Mouse (Mus musculus) midbrain, postnatal 0 days (tissue): ENCODE data around the gene Trappc10. TPM values are rescaled to one million over a fixed set of nuclear protein-coding genes. Genes with fewer than 3 reads are reported as not detected.

Experiments
- ATAC-seq: fragments of 200-750 bp; cut with Nextera tagmentation; 2 replicates; pipeline ENCODE4 v1.8.0; 2017; ENCODE audit warnings: moderate number of reproducible peaks, mild to moderate bottlenecking, moderate TSS enrichment, moderate library complexity; ENCODE audit not compliant: low FRiP score
- DNase-seq: peaks from one replicate; pipeline ENCODE4 v3.0.0-alpha.2; 2015; ENCODE audit warnings: low spot score
- H3K27ac ChIP-seq: fragments of 300-500 bp; sonication (generic); 2 replicates; pipeline ENCODE4 v1.5.1; 2014; ENCODE audit warnings: low read depth, mild to moderate bottlenecking, low read length, mixed read lengths
- H3K27me3 ChIP-seq: fragments of 300-500 bp; sonication (generic); 2 replicates; pipeline ENCODE4 v1.6.1; 2014; ENCODE audit warnings: low read length, control low read depth, mixed read lengths; ENCODE audit not compliant: insufficient read depth
- H3K36me3 ChIP-seq: fragments of 300-500 bp; sonication (generic); 2 replicates; pipeline ENCODE4 v1.6.1; 2014; ENCODE audit warnings: low read length, control low read depth, mixed read lengths; ENCODE audit not compliant: insufficient read depth
- H3K4me1 ChIP-seq: fragments of 300-500 bp; sonication (generic); 2 replicates; pipeline ENCODE4 v1.6.1; 2014; ENCODE audit warnings: mild to moderate bottlenecking, control low read depth, antibody characterized with exemption, low read length, mixed read lengths; ENCODE audit not compliant: insufficient read depth
- H3K4me2 ChIP-seq: fragments of 300-500 bp; sonication (generic); 2 replicates; pipeline ENCODE4 v1.6.1; 2014; ENCODE audit warnings: low read depth, mild to moderate bottlenecking, low read length, mixed read lengths; ENCODE audit not compliant: poor library complexity, severe bottlenecking
- H3K4me3 ChIP-seq: fragments of 300-500 bp; sonication (generic); 2 replicates; pipeline ENCODE4 v1.5.1; 2014; ENCODE audit warnings: low read depth, mild to moderate bottlenecking, low read length, moderate library complexity
- H3K9ac ChIP-seq: fragments of 300-500 bp; sonication (generic); replicated peaks from 2 replicates; pipeline ENCODE4 v1.6.1; 2014; ENCODE audit warnings: mild to moderate bottlenecking, low read length, moderate library complexity, mixed read lengths; ENCODE audit not compliant: poor library complexity, severe bottlenecking
- H3K9me3 ChIP-seq: fragments of 300-500 bp; sonication (generic); 2 replicates; pipeline ENCODE4 v1.6.1; 2016; ENCODE audit warnings: low read length, control low read depth
- CTCF ChIP-seq: IDR thresholded peaks from 2 replicates; pipeline ENCODE4 v1.5.1; 2016; ENCODE audit warnings: antibody characterized with exemption, mild to moderate bottlenecking
- WGBS: fragments of 180-500 bp; shearing (Covaris S2); extraction: QIAGEN DNeasy Blood & Tissue Kit; methylation state at CpG from one replicate; pipeline ENCODE4 v1.1.7; 2014; 5-methylcytosine and 5-hydroxymethylcytosine counted together
- polyA plus RNA-seq: library from polyadenylated mRNA; unstranded; fragments of >200 nt; fragmentation: Nextera tagmentation; extraction: Ambion mirVana; gene quantifications from 2 replicates; pipeline ENCODE4 v1.2.1, GENCODE M21; 2015
- total RNA-seq: library from RNA; depleted of rRNA; stranded (reverse); fragments of >200 nt; gene quantifications from 2 replicates; pipeline ENCODE4 v1.2.3, GENCODE M21; 2014

The Trappc10 gene
- total and polyA plus RNA-seq, 2 experiments from 2014 or later: 42.2 to 102 TPM

DNA sequence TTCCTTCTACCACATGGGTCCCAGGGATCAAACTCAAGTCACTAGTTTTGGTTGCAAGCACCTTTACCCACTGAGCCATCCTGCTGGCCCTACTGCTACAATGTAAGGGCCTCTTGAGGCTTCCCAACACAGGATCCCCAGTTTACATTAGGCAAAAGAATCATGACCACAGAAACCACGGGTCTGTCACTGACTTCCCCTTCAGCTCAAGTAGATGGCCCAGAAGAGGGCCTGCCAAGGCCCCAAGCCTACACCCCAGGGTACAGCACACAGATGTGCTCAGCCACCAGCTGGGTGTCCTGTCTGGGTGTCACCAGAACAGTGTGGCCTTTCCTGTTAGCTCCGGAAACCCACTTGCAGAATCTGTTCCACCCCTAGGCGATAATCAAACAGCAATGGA lies 20.3 kb upstream of the Trappc10 start:
- no peak for TF ChIP-seq CTCF
- no peak overlapping the region for H3K4me2 ChIP-seq
- H3K27me3 ChIP-seq: no peaks in the 10 kb centered on the region
- ATAC-seq (no peak), DNase-seq (no peak)
- no peak overlapping the region for H3K4me3 ChIP-seq
- 82% methylated on average over 3 of the region's 3 CpGs for WGBS
- H3K27ac ChIP-seq: no peak overlapping the region
- H3K9ac ChIP-seq: no peak overlapping the region
- H3K36me3 ChIP-seq: no peaks in the 10 kb centered on the region
- H3K4me1 ChIP-seq: no peaks in the 10 kb centered on the region
- H3K9me3 ChIP-seq: no peaks in the 10 kb centered on the region

DNA sequence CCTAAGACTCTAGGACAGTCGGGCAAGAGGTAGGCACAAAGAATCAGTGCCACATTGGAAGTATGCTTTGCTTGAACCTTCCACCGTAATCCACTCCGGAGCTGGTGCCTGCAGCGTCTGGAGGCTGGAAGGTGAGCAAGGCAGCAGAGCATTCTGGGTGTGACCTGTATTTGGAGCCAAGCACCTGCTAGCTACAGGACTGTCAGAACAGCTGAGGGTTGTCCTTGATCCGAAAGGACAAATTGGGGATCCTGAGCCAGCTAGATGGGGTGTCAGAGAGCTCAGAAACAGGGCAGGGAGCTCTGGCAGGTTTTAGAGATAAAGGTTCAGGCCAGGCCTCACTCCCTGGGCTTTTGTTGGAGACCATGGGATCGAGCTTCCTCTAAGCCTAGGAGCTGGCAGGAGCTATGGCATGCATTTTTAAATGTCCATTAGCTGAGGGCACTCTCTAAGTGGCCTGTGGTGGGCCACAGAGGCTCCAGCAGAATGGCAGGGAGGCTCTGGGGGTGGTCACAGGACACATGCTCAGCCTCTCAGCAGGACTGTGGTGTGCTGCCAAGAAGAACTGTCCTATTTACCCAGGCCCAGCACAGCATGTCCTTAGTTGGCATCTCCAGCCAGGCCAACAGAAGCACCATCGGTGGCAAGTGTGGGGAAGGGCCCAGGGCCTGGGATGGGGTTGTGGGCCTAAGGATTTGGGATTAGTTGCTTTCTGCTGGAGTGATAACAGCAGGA lies 16.6 kb upstream of the Trappc10 start:
- H3K36me3 ChIP-seq: no peaks in the 10 kb centered on the region
- WGBS: 72% methylated on average over 7 of the region's 7 CpGs
- H3K4me3 ChIP-seq: no peak overlapping the region
- H3K4me2 ChIP-seq: no peak overlapping the region
- H3K9me3 ChIP-seq: no peaks in the 10 kb centered on the region
- H3K27ac ChIP-seq: no peak overlapping the region
- H3K27me3 ChIP-seq: no peaks in the 10 kb centered on the region
- TF ChIP-seq CTCF: no peak
- ATAC-seq (no peak), DNase-seq (no peak)
- H3K4me1 ChIP-seq: no peaks in the 10 kb centered on the region
- no peak overlapping the region for H3K9ac ChIP-seq

DNA sequence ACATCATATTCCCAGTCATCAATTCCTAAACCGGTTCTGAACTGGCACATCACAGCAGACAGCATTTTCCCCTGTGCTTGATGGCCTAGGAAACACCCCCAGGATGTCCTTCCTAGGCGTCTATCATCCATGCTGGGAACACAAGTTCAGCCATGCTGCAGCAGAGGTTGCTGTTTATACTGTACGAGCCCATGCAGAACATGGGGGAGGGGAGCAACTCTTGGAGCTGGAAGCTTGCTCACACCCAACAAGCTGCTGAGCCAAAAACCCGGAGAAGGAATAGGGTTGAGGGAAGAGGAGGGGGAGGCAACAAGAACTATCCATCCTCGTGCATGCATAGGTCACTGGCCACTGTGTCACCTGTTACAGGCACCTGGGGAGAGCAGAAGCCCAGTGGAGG lies 15.9 kb upstream of the Trappc10 start:
- WGBS: 36% methylated on average over 5 of the region's 5 CpGs
- Histone ChIP-seq H3K27ac (no peak overlapping the region), H3K36me3 (no peaks in the 10 kb centered on the region), H3K4me1 (no peaks in the 10 kb centered on the region), H3K4me2 (no peak overlapping the region), H3K9me3 (no peaks in the 10 kb centered on the region), H3K4me3 (no peak overlapping the region), H3K9ac (no peak overlapping the region), H3K27me3 (no peaks in the 10 kb centered on the region)
- DNase-seq (peak; percentile 45), ATAC-seq (peak; percentile 38; the same call in 1 of the 2 replicates)
- TF ChIP-seq CTCF: no peak

DNA sequence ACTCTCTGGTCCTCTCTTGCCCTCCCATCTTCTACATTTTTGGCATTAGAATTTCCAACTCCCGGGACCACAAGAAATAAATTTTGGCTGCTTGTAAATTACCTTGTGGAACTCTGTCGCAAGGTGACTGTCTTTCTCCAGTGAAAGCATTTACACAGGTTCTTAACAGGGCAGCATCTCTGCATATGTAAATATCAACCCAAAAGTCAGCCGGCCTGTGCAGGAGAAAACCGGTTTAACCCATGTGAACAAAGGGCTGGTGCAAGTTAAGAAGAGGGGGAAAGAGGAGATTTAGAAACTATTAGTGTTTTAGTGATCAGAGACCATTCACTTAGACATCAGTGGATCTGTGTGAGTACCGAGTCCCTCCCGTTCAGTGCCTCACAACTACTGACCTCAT lies 15.3 kb upstream of the Trappc10 start:
- ATAC-seq (no peak), DNase-seq (no peak)
- no peaks in the 10 kb centered on the region for H3K9me3 ChIP-seq
- H3K27ac ChIP-seq: no peak overlapping the region
- H3K4me3 ChIP-seq: no peak overlapping the region
- H3K27me3 ChIP-seq: no peaks in the 10 kb centered on the region
- H3K36me3 ChIP-seq: no peaks in the 10 kb centered on the region
- H3K4me2 ChIP-seq: no peak overlapping the region
- TF ChIP-seq CTCF: no peak
- H3K4me1 ChIP-seq: no peaks in the 10 kb centered on the region
- no peak overlapping the region for H3K9ac ChIP-seq
- 57% methylated on average over 6 of the region's 6 CpGs for WGBS

DNA sequence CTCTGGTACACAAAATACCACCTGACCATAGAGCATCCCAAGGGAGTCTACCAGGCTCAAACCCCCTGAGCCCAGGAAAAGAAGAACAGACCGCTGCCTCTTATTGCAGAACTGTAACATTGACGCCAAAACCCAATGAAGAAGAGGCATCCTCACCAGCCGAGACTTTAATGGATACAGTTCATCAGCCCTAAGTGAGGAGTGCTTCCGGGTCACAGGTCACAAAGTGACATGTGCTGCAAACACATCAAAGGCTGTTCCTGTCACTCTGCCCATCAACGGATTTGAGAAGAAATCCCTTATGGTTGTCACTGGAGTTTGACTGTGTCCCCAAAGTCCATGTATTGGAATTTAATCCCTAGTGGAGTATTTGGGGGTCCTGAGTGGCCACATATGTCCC lies 14.8 kb upstream of the Trappc10 start:
- DNase-seq (no peak), ATAC-seq (no peak)
- Histone ChIP-seq H3K27me3 (no peaks in the 10 kb centered on the region), H3K36me3 (no peaks in the 10 kb centered on the region), H3K27ac (no peak overlapping the region), H3K4me3 (no peak overlapping the region), H3K4me1 (no peaks in the 10 kb centered on the region), H3K9me3 (no peaks in the 10 kb centered on the region), H3K9ac (no peak overlapping the region), H3K4me2 (no peak overlapping the region)
- TF ChIP-seq CTCF: no peak
- 82% methylated on average over 5 of the region's 5 CpGs for WGBS

DNA sequence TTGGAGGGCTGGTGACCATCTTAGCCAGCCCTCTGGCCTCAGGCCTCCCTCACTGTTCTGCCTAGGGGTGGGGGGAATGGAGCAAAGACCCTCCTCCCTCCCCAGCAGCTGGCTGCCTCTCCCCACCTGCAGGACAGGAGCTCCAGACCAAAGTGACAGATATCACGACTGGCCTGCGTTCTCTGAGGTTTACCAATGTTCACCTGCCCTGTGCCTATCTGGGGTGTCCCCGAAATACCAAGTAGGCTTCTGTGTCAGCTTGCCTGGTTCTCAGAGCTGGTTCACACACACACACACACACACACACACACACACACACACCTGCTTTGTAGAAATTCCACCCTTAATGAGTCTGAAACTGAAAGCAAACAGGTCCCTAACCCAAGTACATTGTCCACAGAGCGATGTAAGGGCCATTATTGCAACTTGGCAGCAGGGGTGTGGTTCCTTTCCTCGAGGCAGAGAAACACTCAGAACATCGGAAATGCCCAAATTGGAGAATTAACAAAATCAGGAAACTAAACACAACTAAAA lies 13.8 kb upstream of the Trappc10 start:
- DNase-seq: no peak
- Histone ChIP-seq H3K9ac (no peak overlapping the region), H3K4me3 (no peak overlapping the region), H3K9me3 (no peaks in the 10 kb centered on the region), H3K27me3 (no peaks in the 10 kb centered on the region), H3K36me3 (no peaks in the 10 kb centered on the region), H3K4me1 (no peaks in the 10 kb centered on the region), H3K27ac (no peak overlapping the region), H3K4me2 (no peak overlapping the region)
- 81% methylated on average over 6 of the region's 6 CpGs for WGBS
- ATAC-seq: no peak
- TF ChIP-seq CTCF: no peak
